Mouse (Mus musculus) myocyte (in vitro differentiated cells): ENCODE data around the gene Ifnar2. TPM values are rescaled to one million over a fixed set of nuclear protein-coding genes. Genes with fewer than 3 reads are reported as not detected.

Experiments
- H3K27me3 ChIP-seq: one replicate; pipeline ENCODE4 v1.6.1; 2011; ENCODE audit not compliant: control insufficient read depth, insufficient read depth, insufficient read length
- H3K36me3 ChIP-seq: one replicate; pipeline ENCODE4 v1.6.1; 2011; ENCODE audit not compliant: control insufficient read depth, insufficient read depth
- H3K4me2 ChIP-seq: one replicate; pipeline ENCODE4 v1.6.1; 2011; ENCODE audit warnings: low read depth, control low read depth
- H3K4me3 ChIP-seq: one replicate; pipeline ENCODE4 v1.5.1; 2011; ENCODE audit warnings: mild to moderate bottlenecking, control low read depth, moderate library complexity
- H3K79me2 ChIP-seq: one replicate; pipeline ENCODE4 v1.6.1; 2011; ENCODE audit not compliant: control insufficient read depth, insufficient read depth
- H3ac ChIP-seq: one replicate; pipeline ENCODE4 v1.6.1; 2011; ENCODE audit not compliant: control insufficient read depth, insufficient read length
- CEBPB ChIP-seq: IDR thresholded peaks from 2 replicates; pipeline ENCODE4 v1.6.1; 2011; ENCODE audit warnings: mild to moderate bottlenecking, moderate library complexity; ENCODE audit not compliant: poor library complexity, insufficient read depth, severe bottlenecking
- E2F4 ChIP-seq: IDR thresholded peaks from one replicate; pipeline ENCODE4 v1.6.1; 2011; ENCODE audit warnings: mild to moderate bottlenecking, control low read depth, moderate library complexity; ENCODE audit not compliant: insufficient read depth
- MAX ChIP-seq: IDR thresholded peaks from one replicate; pipeline ENCODE4 v1.6.1; 2011; ENCODE audit warnings: low read depth, mild to moderate bottlenecking, control low read depth
- MYOD1 ChIP-seq, 3 experiments: IDR thresholded peaks; one replicate each; pipeline ENCODE4 v1.6.1; 2011; ENCODE audit warnings: control low read depth in 2 of 3, low read depth in 2 of 3, mild to moderate bottlenecking in 2 of 3, moderate library complexity in 1 of 3; ENCODE audit not compliant: insufficient read length in 2 of 3, control insufficient read depth in 1 of 3
- MYOG ChIP-seq, 3 experiments: IDR thresholded peaks; one replicate each; pipeline ENCODE4 v1.6.1; 2011; ENCODE audit warnings: control low read depth in 2 of 3, low read depth in 2 of 3, mild to moderate bottlenecking in 2 of 3; ENCODE audit not compliant: insufficient read length in 2 of 3, control insufficient read depth in 1 of 3, insufficient read depth in 1 of 3
- POLR2A ChIP-seq: IDR thresholded peaks from one replicate; pipeline ENCODE4 v1.6.1; 2011; ENCODE audit warnings: low read depth, mild to moderate bottlenecking, control low read depth, moderate library complexity; ENCODE audit not compliant: insufficient read length
- POLR2AphosphoS2 ChIP-seq: IDR thresholded peaks from one replicate; pipeline ENCODE4 v1.6.1; 2011; ENCODE audit warnings: low read depth, control low read depth; ENCODE audit not compliant: insufficient read length
- REST ChIP-seq: IDR thresholded peaks from one replicate; pipeline ENCODE4 v1.6.1; 2011; ENCODE audit warnings: mild to moderate bottlenecking, control low read depth, moderate library complexity; ENCODE audit not compliant: insufficient read depth, insufficient read length
- SRF ChIP-seq: IDR thresholded peaks from one replicate; pipeline ENCODE4 v1.6.1; 2011; ENCODE audit warnings: low read depth; ENCODE audit not compliant: control insufficient read depth, insufficient read length
- TCF12 ChIP-seq: IDR thresholded peaks from one replicate; pipeline ENCODE4 v1.6.1; 2011; ENCODE audit warnings: mild to moderate bottlenecking, control low read depth; ENCODE audit not compliant: poor library complexity, insufficient read depth, severe bottlenecking
- TCF3 ChIP-seq: IDR thresholded peaks from one replicate; pipeline ENCODE4 v1.6.1; 2011; ENCODE audit warnings: low read depth, control low read depth; ENCODE audit not compliant: insufficient read length
- USF1 ChIP-seq: IDR thresholded peaks from one replicate; pipeline ENCODE4 v1.6.1; 2011; ENCODE audit warnings: low read depth, mild to moderate bottlenecking, control low read depth, moderate library complexity
- polyA plus RNA-seq: library from polyadenylated mRNA; unstranded; fragments of >200 nt; fragmentation: generic; extraction: Trizol; gene quantifications from one replicate; pipeline ENCODE4 v1.2.1, GENCODE M21; 2012; ENCODE audit warnings: missing spikeins

The Ifnar2 gene
- polyA plus RNA-seq, 1 experiment = 47.0 TPM

DNA sequence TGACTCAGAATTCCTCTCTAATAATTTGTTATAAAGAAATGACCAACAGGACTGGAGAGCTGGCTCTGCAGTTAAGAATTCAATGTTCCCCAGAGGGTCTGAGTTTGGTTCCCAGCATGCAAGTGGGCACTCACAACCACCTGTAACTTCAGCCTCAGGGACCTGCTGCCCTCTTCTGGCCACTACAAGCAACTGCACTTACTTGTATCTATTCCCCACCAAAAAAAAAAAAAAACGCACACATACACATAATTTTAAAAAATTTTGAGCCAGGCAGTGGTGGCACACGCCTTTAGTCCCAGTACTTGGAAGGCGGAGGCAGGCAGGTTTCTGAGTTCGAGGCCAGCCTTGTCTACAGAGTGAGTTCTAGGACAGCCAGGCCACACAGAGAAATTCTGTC is 17.5 kb downstream of the Ifnar2 start:
- Histone ChIP-seq H3K36me3 (peaks cover 32% of the 10 kb centered on the region), H3K27me3 (no peaks in the 10 kb centered on the region), H3K79me2 (no peaks in the 10 kb centered on the region), H3K4me2 (no peak overlapping the region), H3ac (no peak overlapping the region), H3K4me3 (no peak overlapping the region)
- TF ChIP-seq MYOG (IDR thresholded peaks at IDR 0.05; ENCODE audit: control insufficient read depth in 1 of 3, insufficient read depth in 1 of 3, insufficient read length in 2 of 3, low read depth in 2 of 3) (no peak), POLR2A (no peak)

DNA sequence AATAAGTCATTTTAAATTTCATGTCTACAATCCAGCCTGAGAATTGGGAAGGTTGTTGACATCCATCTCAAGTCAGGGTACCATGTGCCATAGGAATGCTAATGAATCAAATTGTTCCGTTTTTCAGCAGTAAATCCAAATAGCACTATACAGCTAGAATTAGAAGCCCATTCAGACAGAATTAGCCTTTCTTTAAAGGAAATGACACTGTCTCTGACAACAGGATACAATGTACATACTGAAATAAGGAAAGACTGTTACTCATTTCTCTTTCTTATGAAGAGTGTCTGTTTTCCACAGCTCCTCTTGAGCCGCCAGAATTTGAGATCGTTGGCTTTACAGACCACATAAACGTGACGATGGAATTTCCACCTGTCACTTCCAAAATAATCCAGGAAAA is 18.8 kb downstream of the Ifnar2 start, which contains the start of gene Gm21970:
Gene Gm21970 (plus strand): TSS at position 301 of the 400 bp plus-strand sequence.
- TF ChIP-seq USF1 (no peak), MYOG (IDR thresholded peaks at IDR 0.05; ENCODE audit: control insufficient read depth in 1 of 3, insufficient read depth in 1 of 3, insufficient read length in 2 of 3, low read depth in 2 of 3) (no peak), TCF3 (no peak), POLR2A (no peak), TCF12 (no peak), SRF (no peak)
- Histone ChIP-seq H3K36me3 (peaks cover 35% of the 10 kb centered on the region), H3K79me2 (no peaks in the 10 kb centered on the region), H3K4me2 (no peak within 1 kb of the TSS), H3K27me3 (no peaks in the 10 kb centered on the region), H3ac (no peak within 1 kb of the TSS), H3K4me3 (no peak within 1 kb of the TSS)

DNA sequence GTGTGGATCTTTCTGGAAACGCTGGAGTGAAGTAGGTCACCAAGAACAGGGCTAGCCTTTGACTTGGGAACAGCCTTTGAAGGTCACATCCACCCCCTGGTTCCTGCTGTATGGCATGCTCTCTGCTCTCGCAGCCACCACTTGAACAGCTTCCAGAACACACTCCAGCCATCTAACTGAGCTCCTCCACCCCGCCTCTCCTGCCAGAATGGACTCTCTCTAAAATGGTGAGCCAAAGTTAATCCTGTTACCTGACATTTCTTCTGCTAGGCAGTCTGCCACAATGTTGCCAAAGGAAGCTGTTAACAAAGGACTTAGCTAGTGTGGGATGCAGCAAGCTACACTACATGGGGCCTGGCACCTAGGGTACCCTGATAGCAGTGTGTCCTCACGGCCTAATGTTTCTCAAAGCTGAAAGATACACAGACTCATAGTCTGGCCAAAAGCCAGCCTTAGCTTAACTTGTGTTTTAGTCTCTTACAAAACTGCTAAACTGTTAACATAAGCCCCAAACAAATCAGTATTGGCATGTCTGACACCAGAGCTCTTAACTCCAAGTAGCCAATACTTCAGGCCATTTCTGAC is 22.3 kb downstream of the Ifnar2 start:
- Histone ChIP-seq H3K4me2 (no peak overlapping the region), H3ac (no peak overlapping the region), H3K36me3 (peaks cover 35% of the 10 kb centered on the region), H3K79me2 (no peaks in the 10 kb centered on the region), H3K4me3 (no peak overlapping the region), H3K27me3 (no peaks in the 10 kb centered on the region)
- TF ChIP-seq USF1 = no peak
- no peak for TF ChIP-seq POLR2A
- TF ChIP-seq MAX = no peak
- TF ChIP-seq MYOG (IDR thresholded peaks at IDR 0.05; ENCODE audit: control insufficient read depth in 1 of 3, insufficient read depth in 1 of 3, insufficient read length in 2 of 3, low read depth in 2 of 3) = no peak
- no peak for TF ChIP-seq TCF12
- TF ChIP-seq MYOD1 (IDR thresholded peaks at IDR 0.05; ENCODE audit: control insufficient read depth in 1 of 3, insufficient read length in 2 of 3, low read depth in 2 of 3) = no peak
- no peak for TF ChIP-seq E2F4
- no peak for TF ChIP-seq REST
- no peak for TF ChIP-seq POLR2AphosphoS2
- no peak for TF ChIP-seq TCF3
- TF ChIP-seq CEBPB = no peak
- no peak for TF ChIP-seq SRF

DNA sequence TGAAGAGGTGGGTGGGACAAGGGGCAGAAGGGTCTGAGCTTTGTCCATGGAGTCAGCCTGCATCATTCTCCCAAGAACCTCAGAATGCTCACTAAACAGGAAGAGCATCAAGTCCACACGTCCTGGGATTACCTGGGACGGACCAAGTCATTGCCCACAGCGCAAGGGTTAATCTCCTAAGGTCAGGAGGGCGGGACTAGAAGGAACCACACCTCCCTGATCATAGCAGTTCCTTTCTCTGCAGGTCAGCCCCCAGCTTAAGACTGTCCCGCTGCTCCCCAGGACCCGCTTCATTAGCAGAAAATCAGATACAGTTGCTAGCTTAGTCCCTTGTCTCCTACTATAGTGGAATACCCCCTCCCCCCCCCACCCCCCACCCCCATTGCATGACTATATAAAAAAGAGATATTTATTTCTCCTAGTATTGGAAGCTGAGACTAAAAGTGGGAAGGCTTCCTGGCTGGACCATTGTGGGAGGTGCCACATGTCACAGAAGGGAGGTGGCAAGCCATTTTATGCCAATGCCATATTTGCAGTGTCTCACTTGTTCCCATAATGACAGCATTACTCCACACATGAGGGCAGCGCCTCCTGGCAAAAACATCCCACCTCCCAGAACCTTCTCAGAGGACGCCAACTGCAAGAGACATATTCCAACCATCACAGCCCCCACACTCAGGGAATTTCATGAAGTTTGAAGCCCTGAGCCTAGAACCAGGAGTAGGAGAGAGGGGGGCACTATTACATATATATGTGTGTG is 23.2 kb downstream of the Ifnar2 start:
- H3K36me3 ChIP-seq = peaks cover 33% of the 10 kb centered on the region

DNA sequence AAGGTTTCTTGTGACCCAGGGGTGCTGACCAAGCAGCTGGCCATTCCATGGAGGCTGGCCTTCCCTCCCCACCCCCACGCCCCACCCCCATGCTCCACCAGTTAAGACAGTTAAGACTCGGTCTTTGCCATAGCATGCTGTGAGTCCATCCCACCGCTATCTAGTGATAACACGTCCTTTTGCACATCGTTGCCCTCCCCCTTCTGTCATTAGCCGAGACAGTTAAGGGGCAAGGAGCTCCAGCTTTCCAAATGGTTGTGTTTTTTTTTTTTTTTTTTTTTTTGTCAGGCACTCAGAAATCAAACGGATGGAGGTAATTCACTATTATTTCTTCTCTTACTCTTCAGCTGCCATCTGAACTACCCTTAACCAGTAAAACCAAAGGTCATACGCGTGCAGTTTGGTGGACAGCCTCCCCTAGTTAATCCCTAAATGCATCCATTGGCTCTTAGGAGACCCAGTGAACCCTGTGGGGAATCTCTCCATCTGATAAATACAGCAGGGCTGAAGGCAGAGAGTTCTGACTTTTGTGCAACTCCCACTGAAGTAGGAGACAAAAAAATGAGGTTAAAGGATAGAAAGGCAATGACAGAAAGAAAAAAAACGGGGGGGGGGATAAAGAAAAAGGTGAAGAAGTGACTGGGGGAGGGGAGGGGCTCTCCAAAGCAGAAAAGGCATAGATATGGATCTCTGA is 24.4 kb downstream of the Ifnar2 start:
- Histone ChIP-seq H3K4me2 (no peak overlapping the region), H3K79me2 (no peaks in the 10 kb centered on the region), H3K36me3 (peaks cover 22% of the 10 kb centered on the region), H3K4me3 (no peak overlapping the region), H3ac (no peak overlapping the region), H3K27me3 (no peaks in the 10 kb centered on the region)
- no peak for TF ChIP-seq USF1
- no peak for TF ChIP-seq MAX
- TF ChIP-seq REST = no peak
- TF ChIP-seq POLR2AphosphoS2 = no peak

More for the DNA sequence above, 23.2 kb downstream of the Ifnar2 start:
- H3K4me3 ChIP-seq = no peak overlapping the region
- no peaks in the 10 kb centered on the region for H3K27me3 ChIP-seq
- TF ChIP-seq POLR2A (no peak), TCF12 (no peak), TCF3 (no peak), E2F4 (no peak), MAX (no peak), USF1 (no peak), MYOD1 (IDR thresholded peaks at IDR 0.05; ENCODE audit: control insufficient read depth in 1 of 3, insufficient read length in 2 of 3, low read depth in 2 of 3) (no peak), POLR2AphosphoS2 (no peak)
- no peak overlapping the region for H3ac ChIP-seq
- no peak overlapping the region for H3K4me2 ChIP-seq
- no peaks in the 10 kb centered on the region for H3K79me2 ChIP-seq
